8 mouse cellular contexts compared by ENCODE assay signal in genomic region chr3:131302452-131303319, GRCm38 (mm10). TPM values are rescaled to one million over a fixed set of nuclear protein-coding genes. Genes with fewer than 3 reads are reported as not detected.
DNase-seq lines count a peak whose midpoint lies in the region; ATAC-seq lines count a peak whose summit lies in the region.

TSS of gene Cyp2u1 (minus strand) at chr3:131303227.

- H3K27ac ChIP-seq in forebrain, embryonic 10.5 days, result peak within 1 kb of the TSS; percentile 83
- H3K27ac ChIP-seq in heart, embryonic 15.5 days, result peak within 1 kb of the TSS; percentile 88
- no peak within 1 kb of the TSS for H3K27ac ChIP-seq in liver, embryonic 13.5 days
- H3K27ac ChIP-seq in stomach, embryonic 14.5 days (ENCODE audit: low read length), result no peak within 1 kb of the TSS

- H3K9me3 ChIP-seq in forebrain, embryonic 10.5 days, result no peaks in the 10 kb centered on the region
- H3K9me3 ChIP-seq in heart, embryonic 15.5 days (replicated peaks), result no peaks in the 10 kb centered on the region
- no peaks in the 10 kb centered on the region for H3K9me3 ChIP-seq in liver, embryonic 13.5 days (replicated peaks)
- H3K9me3 ChIP-seq in stomach, embryonic 14.5 days (ENCODE audit: control insufficient read depth, low read depth, low read length), result no peaks in the 10 kb centered on the region

- whole genome bisulfite sequencing in forebrain, embryonic 10.5 days, result under 1% methylated on average over 71 of the region's 71 CpGs
- whole genome bisulfite sequencing in heart, embryonic 15.5 days, result 1% methylated on average over 71 of the region's 71 CpGs
- WGBS in liver, embryonic 13.5 days (ENCODE audit: insufficient replicate concordance), result 1% methylated on average over 71 of the region's 71 CpGs
- WGBS in stomach, embryonic 14.5 days, result under 1% methylated on average over 71 of the region's 71 CpGs

- ATAC-seq in CD4-positive, CD25-positive, alpha-beta regulatory T cell, adult 4 months, result peak; percentile 97
- peak; percentile 97 for ATAC-seq in heart, embryonic 15.5 days (replicated peaks; ENCODE audit: insufficient number of reproducible peaks, insufficient read depth, low FRiP score, low read depth)
- ATAC-seq in liver, embryonic 13.5 days (ENCODE audit: low read depth), result peak; percentile 97
- peak; percentile 94 for ATAC-seq in stomach, embryonic 14.5 days (ENCODE audit: insufficient number of reproducible peaks, insufficient read depth, low FRiP score, low read depth)

- H3K36me3 ChIP-seq in forebrain, embryonic 10.5 days (replicated peaks), result no peaks in the 10 kb centered on the region
- H3K36me3 ChIP-seq in heart, embryonic 15.5 days, result no peaks in the 10 kb centered on the region; the same call in 1 of the 2 replicates
- H3K36me3 ChIP-seq in liver, embryonic 13.5 days, result no peaks in the 10 kb centered on the region
- no peaks in the 10 kb centered on the region for H3K36me3 ChIP-seq in stomach, embryonic 14.5 days (ENCODE audit: control insufficient read depth, insufficient read depth, low read length)

- peak within 1 kb of the TSS; percentile 78 for H3K4me3 ChIP-seq in forebrain, embryonic 10.5 days
- peak within 1 kb of the TSS; percentile 77 for H3K4me3 ChIP-seq in heart, embryonic 15.5 days
- peak within 1 kb of the TSS; percentile 65 for H3K4me3 ChIP-seq in liver, embryonic 13.5 days (replicated peaks)
- peak within 1 kb of the TSS; percentile 74 for H3K4me3 ChIP-seq in stomach, embryonic 14.5 days (ENCODE audit: low read depth, low read length)

- peaks cover 14% of the 10 kb centered on the region for H3K4me1 ChIP-seq in forebrain, embryonic 10.5 days
- peaks cover 6% of the 10 kb centered on the region for H3K4me1 ChIP-seq in heart, embryonic 15.5 days (replicated peaks)
- H3K4me1 ChIP-seq in liver, embryonic 13.5 days (replicated peaks), result peaks cover 13% of the 10 kb centered on the region
- H3K4me1 ChIP-seq in stomach, embryonic 14.5 days (ENCODE audit: control insufficient read depth, insufficient read depth, low read length), result no peaks in the 10 kb centered on the region

- DNase-seq in brain, embryonic 18.5 days (ENCODE audit: low read depth, low spot score), result peak; percentile 82
- DNase-seq in forebrain, embryonic 10.5 days (ENCODE audit: extremely low spot score, low spot score), result peak; percentile 87
- peak; percentile 94 for DNase-seq in kidney, postnatal 14 days
- DNase-seq in liver, embryonic 13.5 days, result peak; percentile 75
- DNase-seq in natural killer cell, adult 2 months (ENCODE audit: low spot score in 2 of 2), result peak; percentile 82 to 83

- H3K27me3 ChIP-seq in forebrain, embryonic 10.5 days (ENCODE audit: poor library complexity, severe bottlenecking), result peaks cover 32% of the 10 kb centered on the region
- no peaks in the 10 kb centered on the region for H3K27me3 ChIP-seq in heart, embryonic 15.5 days
- no peaks in the 10 kb centered on the region for H3K27me3 ChIP-seq in liver, embryonic 13.5 days
- no peaks in the 10 kb centered on the region for H3K27me3 ChIP-seq in stomach, embryonic 14.5 days (ENCODE audit: control insufficient read depth, insufficient read depth, low read length)

- peak within 1 kb of the TSS; percentile 72 for H3K9ac ChIP-seq in heart, embryonic 15.5 days
- H3K9ac ChIP-seq in liver, embryonic 13.5 days, result peak within 1 kb of the TSS; percentile 51
- H3K9ac ChIP-seq in stomach, embryonic 14.5 days (replicated peaks; ENCODE audit: low read depth, low read length), result peak within 1 kb of the TSS; percentile 42; the same call in 1 of the 2 replicates

- H3K4me2 ChIP-seq in heart, embryonic 15.5 days, result peak within 1 kb of the TSS; percentile 97
- peak within 1 kb of the TSS; percentile 92 for H3K4me2 ChIP-seq in liver, embryonic 13.5 days
- peak within 1 kb of the TSS; percentile 100 for H3K4me2 ChIP-seq in stomach, embryonic 14.5 days (replicated peaks; ENCODE audit: low read depth, low read length)

RNA-seq across cellular contexts. Expression of gene Cyp2u1, which starts in this region (rescaled TPM):
- polyA plus RNA-seq in CD4-positive, CD25-positive, alpha-beta regulatory T cell, adult 4 months (2017; shearing (Covaris generic)), result 1 to 10 TPM in 1 of 2 experiments, under 1 TPM in 1; 0.97 to 1.3 TPM
- polyA plus RNA-seq in forebrain, embryonic 10.5 days (2016; fragmentation: Nextera tagmentation; extraction: Ambion mirVana), result 1.3 and 1.6 TPM in 2 replicates
- polyA plus RNA-seq in heart, embryonic 15.5 days (2015; fragmentation: Nextera tagmentation; extraction: Ambion mirVana), result 9.4 and 11.9 TPM in 2 replicates
- 0.40 and 0.50 TPM in 2 replicates for polyA plus RNA-seq in liver, embryonic 13.5 days (2015; fragmentation: Nextera tagmentation; extraction: Ambion mirVana)
- 2.3 and 3.0 TPM in 2 replicates for polyA plus RNA-seq in stomach, embryonic 14.5 days (2014; fragmentation: Nextera tagmentation; extraction: Ambion mirVana)

Comparison
In these comparisons a context has a peak if more than half of its experiments do, and no peak if none do; other contexts are left out.
1. Peak in DNase-seq, ATAC-seq, H3K4me3 ChIP-seq, H3K9ac ChIP-seq and H3K4me2 ChIP-seq in liver, embryonic 13.5 days; RNA of the gene not detected or under 1 TPM.
2. H3K27ac ChIP-seq: peak in forebrain, embryonic 10.5 days (single experiment) and heart, embryonic 15.5 days (single experiment); none in liver, embryonic 13.5 days (single experiment) and stomach, embryonic 14.5 days (single experiment).
3. Peak in every context shown above with its lines, with median percentiles within 50 percentile points of each other: ATAC-seq, DNase-seq, H3K4me3 ChIP-seq, H3K4me2 ChIP-seq and H3K9ac ChIP-seq.